Mouse (Mus musculus) stomach, embryonic 15.5 days (tissue): ENCODE results near the gene Atp5g1. TPM values are rescaled to one million over a fixed set of nuclear protein-coding genes. Genes with fewer than 3 reads are reported as not detected.
"Not testable (repeated sequence)": the region's sequence is repeated elsewhere in the genome, so short reads cannot be mapped to it uniquely, and the experiment has no call there.

Experiments used
- ATAC-seq: fragments of 200-750 bp; cut with Nextera tagmentation; 2 replicates; pipeline ENCODE4 v1.8.0; 2017; ENCODE audit warnings: low read depth, moderate number of reproducible peaks, moderate TSS enrichment; ENCODE audit not compliant: insufficient read depth, low FRiP score
- H3K27ac ChIP-seq: fragments of 300-500 bp; sonication (generic); 2 replicates; pipeline ENCODE4 v1.5.1; 2015; ENCODE audit warnings: mild to moderate bottlenecking, inconsistent platforms
- H3K27me3 ChIP-seq: fragments of 300-500 bp; sonication (generic); replicated peaks from 2 replicates; pipeline ENCODE4 v1.6.1; 2015; ENCODE audit warnings: inconsistent platforms
- H3K36me3 ChIP-seq: fragments of 300-500 bp; sonication (generic); 2 replicates; pipeline ENCODE4 v1.6.1; 2015; ENCODE audit warnings: inconsistent platforms
- H3K4me1 ChIP-seq: fragments of 300-500 bp; sonication (generic); 2 replicates; pipeline ENCODE4 v1.6.1; 2015; ENCODE audit warnings: inconsistent platforms
- H3K4me2 ChIP-seq: fragments of 300-500 bp; sonication (generic); 2 replicates; pipeline ENCODE4 v1.6.1; 2015; ENCODE audit warnings: mild to moderate bottlenecking, inconsistent platforms
- H3K4me3 ChIP-seq: fragments of 300-500 bp; sonication (generic); replicated peaks from 2 replicates; pipeline ENCODE4 v1.5.1; 2015; ENCODE audit warnings: inconsistent platforms
- H3K9ac ChIP-seq: fragments of 300-500 bp; sonication (generic); 2 replicates; pipeline ENCODE4 v1.6.1; 2015; ENCODE audit warnings: inconsistent platforms
- H3K9me3 ChIP-seq: fragments of 300-500 bp; sonication (generic); 2 replicates; pipeline ENCODE4 v1.6.1; 2016; ENCODE audit warnings: inconsistent platforms
- WGBS: fragments of 180-500 bp; shearing (Covaris S2); methylation state at CpG from one replicate; pipeline ENCODE4 v1.1.7; 2015; 5-methylcytosine and 5-hydroxymethylcytosine counted together
- polyA plus RNA-seq: library from polyadenylated mRNA; unstranded; fragments of >200 nt; fragmentation: Nextera tagmentation; extraction: Ambion mirVana; gene quantifications from 2 replicates; pipeline ENCODE4 v1.2.1, GENCODE M21; 2015

Atp5g1 gene
- polyA plus RNA-seq, result 718 and 882 TPM in 2 replicates

DNA sequence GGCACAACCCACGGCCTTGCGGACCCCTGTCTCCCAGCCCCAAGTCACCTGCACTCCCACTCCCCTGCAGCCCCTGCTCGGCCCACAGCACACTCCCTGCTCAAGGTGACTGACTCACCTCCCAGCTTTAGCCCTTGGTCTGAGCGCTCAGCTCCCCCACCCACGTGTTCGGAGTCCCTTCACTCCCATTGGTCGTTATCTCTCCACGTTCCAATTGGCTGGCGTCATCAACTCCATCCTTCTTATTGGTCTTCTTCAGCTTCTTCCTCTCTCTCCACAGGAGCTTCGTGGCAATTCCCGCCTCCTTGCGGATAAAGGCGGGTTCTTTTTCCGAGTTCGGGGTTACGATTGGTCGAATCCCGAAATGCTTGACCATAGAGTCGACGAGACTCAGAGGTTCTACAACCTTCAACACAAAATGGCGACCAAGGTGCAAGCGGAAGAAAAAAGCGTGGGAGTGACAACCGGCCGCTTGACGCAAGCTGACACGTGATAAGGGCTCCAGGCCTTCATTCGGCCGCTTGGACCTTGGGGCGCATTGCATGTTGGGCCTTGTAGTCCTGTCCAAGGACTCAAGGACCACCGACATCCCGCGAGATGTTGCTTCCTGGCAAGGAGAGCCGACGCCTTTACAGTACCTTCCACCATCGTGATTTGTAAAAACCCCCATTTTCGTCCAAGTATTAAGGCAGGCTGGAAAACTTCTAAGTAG, at the start of gene Atp5g1:
Gene Atp5g1, minus strand, starts transcription at position 162 of the 712 bp plus-strand sequence.
- Histone ChIP-seq H3K36me3 (0 out of 2 replicates have a peak, but pooled peaks cover 1% of the 10 kb centered on the region), H3K27me3 (no peaks in the 10 kb centered on the region), H3K4me1 (peaks cover 12% of the 10 kb centered on the region; the same call in 1 of the 2 replicates), H3K4me3 (peak within 1 kb of the TSS; percentile 85), H3K4me2 (peak within 1 kb of the TSS; percentile 79), H3K9ac (peak within 1 kb of the TSS; percentile 89), H3K9me3 (no peaks in the 10 kb centered on the region), H3K27ac (peak within 1 kb of the TSS; percentile 86)
- peak; percentile 96 for ATAC-seq
- WGBS, result under 1% methylated on average over 37 of the region's 37 CpGs

DNA sequence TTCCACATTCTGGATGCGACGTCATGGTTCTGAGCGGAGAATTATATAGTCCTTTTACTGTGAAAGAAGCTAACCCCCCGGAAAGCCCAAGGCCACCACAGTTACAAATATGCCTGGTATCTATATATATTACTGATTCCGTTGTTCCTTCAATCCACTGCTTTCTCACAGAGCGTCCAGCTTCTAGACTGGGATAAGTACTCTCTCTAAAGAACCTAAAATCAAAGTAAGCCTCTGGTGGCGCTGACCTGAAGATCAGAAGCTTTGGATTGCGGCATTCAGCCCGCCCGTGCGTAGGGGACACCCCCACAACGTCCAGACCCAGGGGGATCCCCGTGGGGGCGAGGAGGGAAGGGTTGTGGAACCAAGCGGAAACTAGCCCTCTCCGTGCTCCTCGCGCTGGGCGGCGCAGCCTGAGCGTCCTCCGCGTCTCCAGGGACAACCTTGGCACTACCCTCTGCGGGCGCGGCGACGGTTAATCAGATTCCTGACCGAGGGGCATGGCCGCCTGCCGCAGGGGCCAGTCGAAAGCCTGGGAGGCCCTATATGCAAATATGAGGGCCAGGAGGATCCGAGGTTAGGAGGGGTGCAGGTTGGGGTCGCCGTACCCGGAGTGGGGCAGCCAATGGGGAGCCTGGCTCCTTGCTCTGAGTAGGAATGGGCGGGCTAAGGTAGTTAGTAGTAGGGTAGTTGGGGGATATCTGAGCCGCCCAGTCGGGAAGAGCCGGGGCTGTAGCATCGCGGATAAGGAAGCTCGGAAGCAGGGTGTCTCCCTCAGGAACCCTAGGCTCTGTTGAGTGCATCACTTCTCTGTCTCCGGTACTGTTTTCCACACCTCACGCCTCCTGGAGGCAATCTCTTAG, 48.8 kb upstream of the Atp5g1 start:
- Histone ChIP-seq H3K9ac (0 out of 2 replicates have a peak overlapping the region, but pooled peaks have one; percentile 0), H3K27ac (no peak overlapping the region), H3K4me3 (peak overlapping the region; percentile 44), H3K4me2 (peak overlapping the region; percentile 89), H3K27me3 (peaks cover 13% of the 10 kb centered on the region), H3K9me3 (no peaks in the 10 kb centered on the region), H3K36me3 (no peaks in the 10 kb centered on the region), H3K4me1 (peaks cover 9% of the 10 kb centered on the region; the same call in 1 of the 2 replicates)
- 2% methylated on average over 45 of the region's 45 CpGs for WGBS
- ATAC-seq, result peak; percentile 54; the same call in 1 of the 2 replicates

DNA sequence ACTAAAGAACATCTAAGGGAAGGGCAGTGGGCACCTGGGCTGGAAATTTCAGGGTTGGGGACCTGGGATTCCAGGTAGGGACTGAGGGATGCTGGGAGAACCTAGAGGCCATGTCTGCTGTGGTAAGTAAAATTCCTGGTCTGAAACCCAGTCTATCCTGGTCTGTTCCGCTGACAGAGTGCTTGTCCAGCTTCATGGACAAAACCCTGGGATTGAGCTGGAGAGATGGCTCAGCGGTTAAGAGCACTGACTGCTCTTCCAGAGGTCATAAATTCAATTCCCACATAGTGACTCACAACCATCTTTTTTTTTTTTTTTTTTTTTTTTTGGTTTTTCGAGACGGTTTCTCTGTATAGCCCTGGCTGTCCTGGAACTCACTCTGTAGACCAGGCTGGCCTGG, 47.3 kb upstream of the Atp5g1 start:
- not testable (repeated sequence) for H3K36me3 ChIP-seq, H3K4me2 ChIP-seq, ATAC-seq, H3K9ac ChIP-seq, H3K4me3 ChIP-seq, H3K4me1 ChIP-seq, H3K27ac ChIP-seq, H3K9me3 ChIP-seq
- WGBS, result 73% methylated on average over 4 of the region's 4 CpGs
- peaks cover 13% of the 10 kb centered on the region for H3K27me3 ChIP-seq

DNA sequence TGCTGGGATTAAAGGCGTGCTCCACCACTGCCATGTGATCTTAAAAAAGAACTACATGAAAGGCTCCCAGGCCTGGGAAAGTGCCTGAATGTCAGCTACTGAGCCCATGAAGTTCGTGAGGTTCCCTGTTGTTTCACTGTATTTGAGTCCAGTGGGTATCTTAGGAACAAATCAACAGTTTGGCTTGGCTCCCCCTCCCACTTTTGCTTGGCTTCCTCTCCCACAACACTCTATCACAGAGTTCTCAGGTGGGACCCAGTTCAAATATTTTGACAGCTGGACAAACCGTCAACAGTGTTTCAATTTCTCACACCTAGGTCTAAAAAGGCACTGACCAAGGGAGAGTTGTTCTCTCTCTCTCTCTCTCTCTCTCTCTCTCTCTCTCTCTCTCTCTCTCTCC, 43.9 kb upstream of the Atp5g1 start:
- no peak overlapping the region for H3K9ac ChIP-seq
- peaks cover 6% of the 10 kb centered on the region; the same call in 1 of the 2 replicates for H3K4me1 ChIP-seq
- H3K36me3 ChIP-seq, result no peaks in the 10 kb centered on the region
- no peak overlapping the region for H3K4me3 ChIP-seq
- no peak overlapping the region for H3K27ac ChIP-seq
- no peaks in the 10 kb centered on the region for H3K9me3 ChIP-seq
- 50% methylated on average over 3 of the region's 3 CpGs for WGBS
- ATAC-seq, result peak; percentile 53; the same call in 1 of the 2 replicates
- no peak overlapping the region for H3K4me2 ChIP-seq
- H3K27me3 ChIP-seq, result peaks cover 10% of the 10 kb centered on the region

DNA sequence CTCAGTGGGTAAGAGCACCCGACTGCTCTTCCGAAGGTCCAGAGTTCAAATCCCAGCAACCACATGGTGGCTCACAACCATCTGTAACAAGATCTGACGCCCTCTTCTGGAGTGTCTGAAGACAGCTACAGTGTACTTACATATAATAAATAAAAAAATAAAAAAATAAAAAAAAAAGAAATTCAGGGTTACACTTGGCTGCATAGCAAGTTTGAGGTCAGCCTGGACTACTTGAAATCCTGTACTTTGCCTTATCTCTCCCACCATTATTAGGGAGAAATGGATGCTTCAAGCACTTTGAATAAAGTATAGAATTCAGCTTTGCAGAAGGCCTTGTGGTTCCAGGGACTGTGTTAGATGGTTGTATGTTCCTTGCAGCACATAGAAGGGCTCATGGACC, 41.5 kb upstream of the Atp5g1 start:
- not testable (repeated sequence) for H3K4me3 ChIP-seq, H3K27me3 ChIP-seq, H3K4me2 ChIP-seq, H3K9me3 ChIP-seq, H3K4me1 ChIP-seq, H3K36me3 ChIP-seq, ATAC-seq, H3K27ac ChIP-seq, H3K9ac ChIP-seq
- 66% methylated on average over 3 of the region's 3 CpGs for WGBS

DNA sequence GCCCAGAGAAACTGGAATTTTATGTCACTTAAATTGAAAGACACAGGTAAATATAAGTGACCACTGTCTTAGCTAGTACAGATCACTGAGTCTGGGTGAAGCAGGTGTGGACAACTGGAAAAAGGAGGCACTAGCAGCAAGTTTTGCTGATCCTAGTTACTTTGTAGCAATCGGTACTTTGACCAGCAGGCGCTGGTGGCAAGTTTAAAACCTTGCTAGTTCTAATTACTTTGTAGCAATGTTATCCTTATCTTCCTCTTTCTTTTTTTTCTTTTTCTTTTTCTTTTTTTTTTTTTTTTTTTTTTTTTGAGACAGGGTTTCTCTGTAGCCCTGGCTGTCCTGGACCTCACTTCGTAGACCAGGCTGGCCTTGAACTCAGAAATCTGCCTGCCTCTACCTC, 40.6 kb upstream of the Atp5g1 start:
- Histone ChIP-seq H3K27me3 (no peaks in the 10 kb centered on the region), H3K4me1 (no peaks in the 10 kb centered on the region), H3K9me3 (no peaks in the 10 kb centered on the region)

DNA sequence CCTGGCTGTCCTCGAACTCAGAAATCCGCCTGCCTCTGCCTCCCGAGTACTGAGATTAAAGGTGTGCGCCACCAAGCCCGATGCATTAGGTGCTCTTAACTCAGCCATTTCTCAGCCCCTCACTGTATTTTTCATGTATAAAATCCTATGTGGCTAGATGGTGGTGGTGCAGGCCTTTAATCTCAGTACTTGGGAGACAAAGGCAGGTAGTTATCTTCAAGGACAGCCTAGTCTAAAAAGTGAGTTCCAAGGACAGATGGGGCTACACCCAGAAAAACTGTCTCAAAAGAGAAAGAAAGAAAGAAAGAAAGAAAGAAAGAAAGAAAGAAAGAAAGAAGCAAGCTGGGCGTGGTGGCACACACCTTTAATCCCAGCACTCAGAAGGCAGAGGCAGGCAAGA, 39.9 kb upstream of the Atp5g1 start:
- 83% methylated on average over 6 of the region's 6 CpGs for WGBS

More for the DNA sequence above, 40.6 kb upstream of the Atp5g1 start:
- H3K36me3 ChIP-seq, result no peaks in the 10 kb centered on the region
- H3K4me2 ChIP-seq, result no peak overlapping the region
- H3K9ac ChIP-seq, result no peak overlapping the region
- H3K27ac ChIP-seq, result no peak overlapping the region
- no peak for ATAC-seq
- H3K4me3 ChIP-seq, result no peak overlapping the region
- 83% methylated on average over 3 of the region's 3 CpGs for WGBS

DNA sequence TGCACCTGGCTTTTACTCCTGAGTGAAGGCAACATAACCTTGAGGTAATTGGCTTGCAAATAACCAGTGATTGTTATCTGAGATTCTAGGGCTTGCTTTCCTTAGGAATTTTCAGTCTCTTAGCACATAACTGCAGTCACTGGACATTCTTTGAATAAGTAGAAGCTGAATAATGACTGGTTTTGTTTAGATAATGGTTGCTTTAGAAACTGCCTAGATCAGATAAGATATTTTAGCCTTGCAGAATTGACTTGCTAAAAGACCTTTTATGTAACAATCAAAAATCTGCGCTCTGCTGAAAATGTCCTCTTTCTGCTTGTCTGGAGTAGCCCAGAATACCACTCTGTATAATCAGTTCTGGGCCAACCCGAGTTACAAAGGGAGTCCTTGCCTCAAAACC, 38.6 kb upstream of the Atp5g1 start:
- Histone ChIP-seq H3K4me3 (no peak overlapping the region), H3K4me1 (no peaks in the 10 kb centered on the region), H3K9me3 (no peaks in the 10 kb centered on the region), H3K36me3 (no peaks in the 10 kb centered on the region), H3K27ac (no peak overlapping the region), H3K9ac (no peak overlapping the region), H3K4me2 (no peak overlapping the region), H3K27me3 (no peaks in the 10 kb centered on the region)
- WGBS, result 39% methylated on average over 2 of the region's 2 CpGs
- no peak for ATAC-seq

More for the DNA sequence above, 39.9 kb upstream of the Atp5g1 start:
- Histone ChIP-seq H3K4me3 (no peak overlapping the region), H3K9ac (no peak overlapping the region), H3K36me3 (no peaks in the 10 kb centered on the region), H3K4me1 (no peaks in the 10 kb centered on the region), H3K4me2 (no peak overlapping the region), H3K27ac (no peak overlapping the region), H3K27me3 (no peaks in the 10 kb centered on the region), H3K9me3 (no peaks in the 10 kb centered on the region)
- ATAC-seq, result no peak

DNA sequence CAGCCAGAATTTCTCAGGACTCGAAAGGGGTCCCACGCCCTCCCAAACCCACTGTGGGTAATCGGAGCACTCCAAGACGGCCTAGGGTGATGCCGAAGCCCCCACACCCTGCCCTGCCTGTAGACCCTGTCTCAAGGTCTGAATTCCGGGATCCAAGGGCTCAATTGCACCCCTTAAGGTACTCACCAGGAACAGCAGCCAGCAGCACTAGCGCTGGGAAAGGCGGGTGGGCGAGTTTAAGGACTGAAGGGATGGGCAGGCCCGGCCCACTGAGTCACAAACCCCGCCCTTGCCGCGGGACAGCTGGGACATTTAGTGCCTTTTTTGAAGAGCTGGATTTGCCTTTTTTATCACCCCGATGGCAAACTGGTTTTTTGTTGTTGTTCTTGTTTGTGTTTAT, 36.3 kb upstream of the Atp5g1 start, which contains the start of gene Calcoco2:
Gene Calcoco2, minus strand, starts transcription at position 214 of the 400 bp plus-strand sequence.
- Histone ChIP-seq H3K36me3 (no peaks in the 10 kb centered on the region), H3K4me1 (no peaks in the 10 kb centered on the region), H3K4me3 (no peak within 1 kb of the TSS), H3K9me3 (no peaks in the 10 kb centered on the region), H3K27ac (no peak within 1 kb of the TSS), H3K9ac (no peak within 1 kb of the TSS), H3K4me2 (no peak within 1 kb of the TSS), H3K27me3 (no peaks in the 10 kb centered on the region)
- ATAC-seq, result no peak
- WGBS, result 45% methylated on average over 14 of the region's 14 CpGs

DNA sequence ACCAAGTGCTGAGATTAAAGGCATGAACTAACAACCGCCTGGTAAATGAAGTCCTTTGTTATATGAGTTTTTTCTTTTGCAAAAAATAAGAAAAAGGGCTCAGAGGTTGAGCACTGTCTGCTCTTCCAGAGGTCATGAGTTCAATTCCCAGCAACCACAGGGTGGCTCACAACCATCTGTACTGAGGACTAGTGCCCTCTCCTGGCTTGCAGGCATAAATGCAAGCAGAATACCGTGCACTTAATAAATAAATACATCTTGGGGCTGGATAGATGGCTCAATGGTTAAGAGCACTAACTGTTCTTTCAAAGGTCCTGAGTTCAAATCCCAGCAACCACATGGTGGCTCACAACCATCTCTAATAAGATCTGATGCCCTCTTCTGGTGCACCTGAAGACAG, 35.5 kb upstream of the Atp5g1 start:
- H3K4me3 ChIP-seq, H3K36me3 ChIP-seq, H3K9ac ChIP-seq, ATAC-seq, H3K4me2 ChIP-seq, H3K27ac ChIP-seq, H3K27me3 ChIP-seq, H3K9me3 ChIP-seq, H3K4me1 ChIP-seq: not testable (repeated sequence)
- WGBS, result 51% methylated on average over 2 of the region's 2 CpGs

DNA sequence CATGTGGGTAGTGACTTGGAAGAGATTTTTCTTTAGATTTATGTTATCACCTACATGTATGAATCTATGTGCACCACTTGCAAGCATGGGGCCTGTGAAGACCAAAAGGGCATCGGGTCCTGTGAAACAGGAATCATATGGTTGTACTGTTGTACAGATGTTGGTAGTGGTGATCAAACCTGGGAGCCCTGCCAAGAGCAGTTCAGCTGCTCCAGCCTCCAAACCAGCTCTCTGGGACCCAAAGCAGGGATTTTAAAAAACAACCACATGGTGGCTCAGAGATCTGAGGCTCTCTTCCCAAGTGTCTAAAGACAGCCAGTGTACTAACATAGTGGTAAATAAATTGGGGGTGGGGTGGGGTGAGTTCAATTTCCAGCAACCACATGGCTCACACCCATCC, 32.9 kb upstream of the Atp5g1 start:
- 59% methylated on average over 1 of the region's 1 CpGs for WGBS
- no peaks in the 10 kb centered on the region for H3K9me3 ChIP-seq
- H3K9ac ChIP-seq, result no peak overlapping the region
- H3K4me1 ChIP-seq, result no peaks in the 10 kb centered on the region
- no peak overlapping the region for H3K27ac ChIP-seq
- H3K4me2 ChIP-seq, result no peak overlapping the region
- no peak overlapping the region for H3K4me3 ChIP-seq
- no peaks in the 10 kb centered on the region for H3K27me3 ChIP-seq
- ATAC-seq, result no peak
- H3K36me3 ChIP-seq, result no peaks in the 10 kb centered on the region

DNA sequence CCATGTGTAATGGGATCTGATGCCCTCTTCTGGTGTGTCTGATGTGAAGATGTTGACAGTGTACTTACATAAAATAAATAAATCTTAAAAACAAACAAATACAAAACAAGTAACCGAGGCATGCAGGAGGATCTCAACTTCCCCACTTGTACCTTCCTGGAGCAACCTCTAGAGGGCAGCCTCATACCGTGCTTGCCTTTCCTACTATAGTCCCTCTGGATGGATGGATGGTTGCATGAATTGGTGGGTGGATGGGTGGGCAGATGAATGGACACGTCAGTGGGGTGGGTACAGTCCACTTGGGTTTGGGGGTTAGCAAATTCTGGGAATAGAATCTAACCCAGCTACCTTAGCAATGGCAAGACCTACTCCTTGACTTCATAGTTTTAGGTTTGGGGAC, 17.9 kb upstream of the Atp5g1 start:
- H3K27ac ChIP-seq, result no peak overlapping the region
- H3K4me1 ChIP-seq, result no peaks in the 10 kb centered on the region
- H3K36me3 ChIP-seq, result no peaks in the 10 kb centered on the region
- H3K4me2 ChIP-seq, result no peak overlapping the region
- 4% methylated on average over 3 of the region's 3 CpGs for WGBS
- H3K9me3 ChIP-seq, result no peaks in the 10 kb centered on the region
- no peak overlapping the region for H3K4me3 ChIP-seq
- ATAC-seq, result no peak
- no peaks in the 10 kb centered on the region for H3K27me3 ChIP-seq
- H3K9ac ChIP-seq, result no peak overlapping the region
